ENCODE assay signal across 11 mouse cellular contexts in the genomic region with DNA sequence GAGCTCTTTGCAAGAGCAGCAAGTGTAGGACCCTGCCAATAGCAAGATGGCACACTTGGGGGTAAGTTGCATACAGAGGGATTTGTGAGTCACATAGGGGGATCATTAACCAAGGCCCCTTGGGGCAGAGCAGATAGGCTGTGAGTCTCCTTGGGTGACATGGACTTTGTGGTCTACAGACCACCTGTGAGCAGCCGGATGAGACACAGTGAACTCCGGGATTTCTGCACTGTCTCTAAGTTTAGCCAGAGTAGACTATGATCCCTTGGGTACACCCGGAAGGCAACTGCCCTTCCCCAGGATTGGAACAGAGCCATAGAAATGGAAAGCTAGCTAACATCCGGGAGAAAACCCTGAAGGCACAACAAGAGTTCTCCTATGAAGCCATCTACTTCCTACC.
"Had no signal": no experiment of that assay in that cellular context is flagged by ENCODE, and none has a peak within 500 bp of the region (broad histone marks: within the 10 kb centered on the region; RNA-seq: fewer than 3 reads in every experiment).

No protein-coding gene starts in this region.

- ATAC-seq: midbrain, embryonic 13.5 days had no signal

- H3K9me3 ChIP-seq: neural tube, embryonic 15.5 days had no signal

- H3K9ac ChIP-seq: limb, embryonic 12.5 days; liver, embryonic 14.5 days; midbrain, embryonic 13.5 days; neural tube, embryonic 15.5 days had no signal

- H3K27me3 ChIP-seq: midbrain, embryonic 13.5 days; neural tube, embryonic 15.5 days had no signal

- H3K4me2 ChIP-seq: limb, embryonic 12.5 days; midbrain, embryonic 13.5 days; neural tube, embryonic 15.5 days had no signal

- H3K36me3 ChIP-seq: limb, embryonic 12.5 days; midbrain, embryonic 13.5 days; neural tube, embryonic 15.5 days had no signal

- DNase-seq: lung, adult 18-20 months; lung, postnatal 36 days; right cerebral cortex, adult 18-20 months; right cerebral cortex, postnatal 25 days; thymus, postnatal 4 days had no signal

- H3K4me3 ChIP-seq: layer of hippocampus, adult 2 months; limb, embryonic 12.5 days; midbrain, embryonic 13.5 days; myocyte; neural tube, embryonic 15.5 days had no signal

- H3K27ac ChIP-seq: layer of hippocampus, adult 2 months; limb, embryonic 12.5 days; liver, embryonic 14.5 days; midbrain, embryonic 13.5 days; neural tube, embryonic 15.5 days had no signal
